Mouse (Mus musculus) forebrain, embryonic 14.5 days (tissue): ENCODE measurements around the gene H2afx. TPM values are rescaled to one million over a fixed set of nuclear protein-coding genes. Genes with fewer than 3 reads are reported as not detected.

Experiments
- ATAC-seq: fragments of 200-750 bp; cut with Nextera tagmentation; 2 replicates; pipeline ENCODE4 v1.8.0; 2017; ENCODE audit warnings: mild to moderate bottlenecking, moderate library complexity
- DNase-seq: peaks from one replicate; pipeline ENCODE4 v3.0.0-alpha.2; 2015; ENCODE audit warnings: low spot score
- H3K27ac ChIP-seq: fragments of 300-500 bp; sonication (generic); 2 replicates; pipeline ENCODE4 v1.5.1; 2014; ENCODE audit warnings: low read depth, mild to moderate bottlenecking, control low read depth, low read length, moderate library complexity
- H3K27me3 ChIP-seq: fragments of 300-500 bp; sonication (generic); replicated peaks from 2 replicates; pipeline ENCODE4 v1.6.1; 2014; ENCODE audit warnings: low read length, control low read depth, mixed read lengths; ENCODE audit not compliant: control insufficient read depth, insufficient read depth
- H3K36me3 ChIP-seq: fragments of 300-500 bp; sonication (generic); 2 replicates; pipeline ENCODE4 v1.6.1; 2014; ENCODE audit warnings: low read length, control low read depth; ENCODE audit not compliant: control insufficient read depth, insufficient read depth
- H3K4me1 ChIP-seq: fragments of 300-500 bp; sonication (generic); 2 replicates; pipeline ENCODE4 v1.6.1; 2014; ENCODE audit warnings: antibody characterized with exemption, low read length, control low read depth; ENCODE audit not compliant: control insufficient read depth, insufficient read depth
- H3K4me2 ChIP-seq: fragments of 300-500 bp; sonication (generic); 2 replicates; pipeline ENCODE4 v1.6.1; 2014; ENCODE audit warnings: mild to moderate bottlenecking, control low read depth, low read length
- H3K4me3 ChIP-seq: fragments of 300-500 bp; sonication (generic); 2 replicates; pipeline ENCODE4 v1.5.1; 2014; ENCODE audit warnings: low read depth, low read length, control low read depth
- H3K9ac ChIP-seq: fragments of 300-500 bp; sonication (generic); 2 replicates; pipeline ENCODE4 v1.6.1; 2014; ENCODE audit warnings: mild to moderate bottlenecking, low read length, control low read depth, moderate library complexity
- H3K9me3 ChIP-seq: fragments of 300-500 bp; sonication (generic); replicated peaks from 2 replicates; pipeline ENCODE4 v1.6.1; 2016; ENCODE audit warnings: low read length, control low read depth, mixed read lengths; ENCODE audit not compliant: control insufficient read depth
- WGBS: fragments of 180-500 bp; shearing (Covaris S2); extraction: QIAGEN DNeasy Blood & Tissue Kit; methylation state at CpG from one replicate; pipeline ENCODE4 v1.1.7; 2014; 5-methylcytosine and 5-hydroxymethylcytosine counted together
- microRNA-seq: library from miRNA; unstranded; fragments of <30 nt; microRNA quantifications from one replicate; pipeline ENCODE4, GENCODE M21; 2016
- polyA plus RNA-seq: library from polyadenylated mRNA; unstranded; fragments of >200 nt; fragmentation: Nextera tagmentation; extraction: Ambion mirVana; gene quantifications from 2 replicates; pipeline ENCODE4 v1.2.1, GENCODE M21; 2014

Gene H2afx
- polyA plus RNA-seq, 1 experiment from 2014 or later, result 240 TPM

- ATAC-seq, result peak; percentile 99
- peaks cover 8% of the 10 kb centered on the region for H3K4me1 ChIP-seq
- H3K27ac ChIP-seq, result peak within 1 kb of the TSS; percentile 82
- peak within 1 kb of the TSS; percentile 96 for H3K4me2 ChIP-seq
- DNase-seq, result peak; percentile 98
- H3K9me3 ChIP-seq, result no peaks in the 10 kb centered on the region
- H3K9ac ChIP-seq, result peak within 1 kb of the TSS; percentile 90
- H3K4me3 ChIP-seq, result peak within 1 kb of the TSS; percentile 86
- H3K27me3 ChIP-seq, result no peaks in the 10 kb centered on the region
- H3K36me3 ChIP-seq, result peaks cover 35% of the 10 kb centered on the region
- under 1% methylated on average over 83 of the region's 83 CpGs for WGBS
These were observed 44.8 kb downstream of the H2afx start, which contains the start of gene Hyou1 for GRCm38 (mm10) chr9:44379054-44379834. Hyou1 (plus strand) TSS chr9:44379490.

GRCm38 (mm10) chr9:44379862-44380261 is 45.4 kb downstream of the H2afx start:
- H3K4me2 ChIP-seq, result peak overlapping the region; percentile 96

GRCm38 (mm10) chr9:44384596-44384995 is 50.1 kb downstream of the H2afx start:
- DNase-seq (no peak), ATAC-seq (no peak)
- Histone ChIP-seq H3K36me3 (peaks cover 88% of the 10 kb centered on the region), H3K4me1 (peaks cover 8% of the 10 kb centered on the region), H3K9me3 (no peaks in the 10 kb centered on the region), H3K4me3 (no peak overlapping the region), H3K4me2 (no peak overlapping the region), H3K9ac (no peak overlapping the region), H3K27me3 (no peaks in the 10 kb centered on the region), H3K27ac (no peak overlapping the region)
- 94% methylated on average over 13 of the region's 13 CpGs for WGBS

More at GRCm38 (mm10) chr9:44379862-44380261, 45.4 kb downstream of the H2afx start:
- DNase-seq (no peak), ATAC-seq (peak; percentile 30)
- peak overlapping the region; percentile 90 for H3K9ac ChIP-seq
- H3K4me3 ChIP-seq, result peak overlapping the region; percentile 86
- peak overlapping the region; percentile 78 for H3K27ac ChIP-seq
- WGBS, result 7% methylated on average over 15 of the region's 15 CpGs
- no peaks in the 10 kb centered on the region for H3K27me3 ChIP-seq
- H3K36me3 ChIP-seq, result peaks cover 41% of the 10 kb centered on the region
- H3K4me1 ChIP-seq, result peaks cover 8% of the 10 kb centered on the region
- H3K9me3 ChIP-seq, result no peaks in the 10 kb centered on the region

Small RNAs within 50 kb of the gene (microRNA-seq; reads per million reads assigned to microRNA genes)
- gene Gm44335, result not detected

Other genes starting within 250 kb of the H2afx start
- gene Mfrp, start 233.0 kb upstream of the H2afx start, polyA plus RNA-seq, result 0.31 TPM in 1 of 2 replicates, not detected in the other
- gene C1qtnf5, start 227.4 kb upstream of the H2afx start, polyA plus RNA-seq, result 2.6 and 3.2 TPM in 2 replicates
- 0.11 and 0.16 TPM in 2 replicates for gene Gm49380, start 221.2 kb upstream of the H2afx start, polyA plus RNA-seq
- gene Rnf26, start 221.2 kb upstream of the H2afx start, polyA plus RNA-seq, result 31.3 and 35.1 TPM in 2 replicates
- gene Mcam, start 200.2 kb upstream of the H2afx start, polyA plus RNA-seq, result 13.2 and 14.1 TPM in 2 replicates
- gene Cbl, start 100.6 kb upstream of the H2afx start, polyA plus RNA-seq, result 13.4 and 17.3 TPM in 2 replicates
- gene Ccdc153, start 94.0 kb upstream of the H2afx start, polyA plus RNA-seq, result not detected in 2 replicates
- 0.32 and 0.52 TPM in 2 replicates for gene Pdzd3, start 83.2 kb upstream of the H2afx start, polyA plus RNA-seq
- 4.6 and 4.8 TPM in 2 replicates for gene Nlrx1, start 66.1 kb upstream of the H2afx start, polyA plus RNA-seq
- gene Abcg4, start 46.1 kb upstream of the H2afx start, polyA plus RNA-seq, result 7.1 and 8.1 TPM in 2 replicates
- 18.4 and 24.8 TPM in 2 replicates for gene Hinfp, start 29.0 kb upstream of the H2afx start, polyA plus RNA-seq
- gene C2cd2l, start 14.4 kb upstream of the H2afx start, polyA plus RNA-seq, result 16.3 and 22.2 TPM in 2 replicates
- gene Dpagt1, start 8.7 kb upstream of the H2afx start, polyA plus RNA-seq, result 38.2 and 39.7 TPM in 2 replicates
- 68.5 and 74.3 TPM in 2 replicates for gene Hmbs, start 9.5 kb downstream of the H2afx start, polyA plus RNA-seq
- gene Vps11, start 27.0 kb downstream of the H2afx start, polyA plus RNA-seq, result 33.3 and 33.8 TPM in 2 replicates
- gene Hyou1, start 44.8 kb downstream of the H2afx start, polyA plus RNA-seq, result 17.8 and 27.2 TPM in 2 replicates
- gene Slc37a4, start 62.2 kb downstream of the H2afx start, polyA plus RNA-seq, result 39.5 and 42.0 TPM in 2 replicates
- 1,391 and 1,749 TPM in 2 replicates for gene Rps25, start 72.4 kb downstream of the H2afx start, polyA plus RNA-seq
- 327 and 347 TPM in 2 replicates for gene Trappc4, start 72.9 kb downstream of the H2afx start, polyA plus RNA-seq
- 21.6 and 25.2 TPM in 2 replicates for gene Ccdc84, start 83.9 kb downstream of the H2afx start, polyA plus RNA-seq
- gene Foxr1, start 106.4 kb downstream of the H2afx start, polyA plus RNA-seq, result not detected in 2 replicates
- gene Upk2, start 120.3 kb downstream of the H2afx start, polyA plus RNA-seq, result not detected in 2 replicates
- gene Bcl9l, start 148.1 kb downstream of the H2afx start, polyA plus RNA-seq, result 9.9 and 13.4 TPM in 2 replicates
- 0.07 TPM in 1 of 2 replicates, not detected in the other for gene Cxcr5, start 227.2 kb downstream of the H2afx start, polyA plus RNA-seq